Mouse (Mus musculus) macrophage (primary cell): ENCODE data around the gene Stk32c. TPM values are rescaled to one million over a fixed set of nuclear protein-coding genes. Genes with fewer than 3 reads are reported as not detected.

Experiments used
- H3K27ac ChIP-seq: fragments of 350-480 bp; formaldehyde crosslinking; 2 replicates; pipeline ENCODE4 v1.9.0; 2021
- H3K36me3 ChIP-seq: fragments of 350-480 bp; formaldehyde crosslinking; 2 replicates; pipeline ENCODE4 v1.9.0; 2021; ENCODE audit errors: inconsistent target
- H3K4me3 ChIP-seq: fragments of 350-480 bp; formaldehyde crosslinking; 2 replicates; pipeline ENCODE4 v1.9.0; 2021; ENCODE audit errors: inconsistent target
- H3K79me2 ChIP-seq: fragments of 350-480 bp; formaldehyde crosslinking; 2 replicates; pipeline ENCODE4 v1.9.0; 2021; ENCODE audit errors: inconsistent target
- WGBS: methylation state at CpG from one replicate; pipeline ENCODE4 v1.1.7; 2026; ENCODE audit warnings: inconsistent platforms; ENCODE audit not compliant: missing documents; 5-methylcytosine and 5-hydroxymethylcytosine counted together
- polyA plus RNA-seq: library from polyadenylated mRNA; stranded (reverse); fragments of 250-400 nt; gene quantifications from 3 replicates; pipeline ENCODE4 v1.2.4, GENCODE M21; 2018; ENCODE audit warnings: inconsistent platforms

The Stk32c gene
- polyA plus RNA-seq, 1 experiment from 2014 or later: 0.17 TPM

DNA sequence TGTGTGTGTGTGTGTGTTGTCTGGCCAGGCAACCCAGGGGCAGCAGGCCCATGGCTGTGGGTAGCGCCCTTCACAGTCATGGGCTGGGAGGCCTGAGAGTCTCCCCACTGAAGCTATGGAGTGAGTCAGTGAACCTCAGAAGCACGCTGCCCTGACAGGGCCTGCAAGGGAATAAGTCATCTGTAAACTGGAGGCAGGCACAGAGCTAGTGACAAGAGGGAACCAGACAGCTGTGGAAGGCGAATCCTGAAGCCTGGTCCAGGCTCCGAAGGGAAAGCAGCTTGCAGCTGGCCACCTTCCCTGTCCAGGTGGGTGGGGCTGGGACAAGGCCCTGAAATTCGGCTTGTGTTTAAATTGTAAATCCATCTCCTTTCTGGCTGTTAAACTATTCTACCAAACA is 33.0 kb upstream of the Stk32c start:
- H3K36me3 ChIP-seq: no peaks in the 10 kb centered on the region
- H3K4me3 ChIP-seq: no peak overlapping the region
- WGBS: 91% methylated on average over 4 of the region's 5 CpGs
- H3K27ac ChIP-seq: no peak overlapping the region
- H3K79me2 ChIP-seq: peaks cover 27% of the 10 kb centered on the region

DNA sequence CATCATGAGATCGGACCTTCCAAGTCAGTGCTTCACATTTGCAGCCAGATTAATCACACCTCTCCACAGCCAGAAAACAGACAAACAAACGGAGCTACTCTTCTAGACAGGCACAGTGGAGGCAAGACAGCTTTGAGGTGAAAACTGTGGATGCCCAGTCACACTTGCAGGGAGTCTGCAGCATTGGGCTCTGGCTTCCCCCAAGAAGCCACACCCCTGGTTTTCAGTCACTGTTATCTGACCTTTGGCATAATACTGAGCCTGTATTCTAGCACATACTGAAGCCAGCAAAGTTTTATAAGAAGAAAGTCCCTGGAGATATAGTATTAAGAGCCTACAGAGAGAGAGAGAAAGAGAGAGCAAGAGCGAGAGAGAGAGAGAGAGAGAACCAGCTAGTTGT is 26.3 kb upstream of the Stk32c start:
- WGBS: 80% methylated on average over 3 of the region's 3 CpGs
- Histone ChIP-seq H3K4me3 (no peak overlapping the region), H3K36me3 (no peaks in the 10 kb centered on the region), H3K27ac (no peak overlapping the region), H3K79me2 (no peaks in the 10 kb centered on the region)

DNA sequence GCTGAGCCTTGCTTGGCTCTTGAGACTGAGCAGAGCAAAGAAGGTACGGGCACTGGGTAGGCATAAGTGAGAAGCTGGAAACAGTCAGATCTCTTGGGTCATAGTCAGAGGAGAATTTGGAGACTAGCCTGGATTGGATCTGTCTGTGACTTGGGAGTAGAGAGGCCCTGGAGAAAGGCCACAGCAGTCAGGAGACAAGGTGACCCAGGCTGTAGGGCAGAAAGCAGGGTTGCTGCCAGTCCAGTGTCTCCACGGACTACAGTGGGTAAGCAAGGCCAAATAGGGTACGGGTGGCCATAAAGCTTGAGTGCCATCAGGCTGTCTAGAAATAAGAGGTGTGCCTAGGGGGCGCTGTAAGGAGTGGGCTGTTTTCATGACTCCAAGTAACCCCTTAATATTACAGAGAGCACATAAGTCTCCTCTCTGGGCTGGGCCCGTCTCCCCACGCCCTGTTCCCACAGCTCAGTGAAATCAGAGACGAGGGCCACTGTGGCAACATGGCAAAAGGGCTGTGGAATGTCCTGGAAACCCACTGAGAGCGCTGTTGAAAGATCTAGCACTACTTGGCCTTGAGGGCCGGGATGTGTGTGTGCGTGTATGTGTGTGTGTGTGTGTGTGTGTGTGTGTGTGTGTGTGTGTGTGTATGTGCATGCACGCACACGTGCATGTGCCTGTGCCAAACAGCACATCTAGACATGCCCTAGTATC is 22.7 kb upstream of the Stk32c start:
- Histone ChIP-seq H3K36me3 (no peaks in the 10 kb centered on the region), H3K79me2 (no peaks in the 10 kb centered on the region), H3K27ac (no peak overlapping the region), H3K4me3 (no peak overlapping the region)
- WGBS: 98% methylated on average over 7 of the region's 12 CpGs

DNA sequence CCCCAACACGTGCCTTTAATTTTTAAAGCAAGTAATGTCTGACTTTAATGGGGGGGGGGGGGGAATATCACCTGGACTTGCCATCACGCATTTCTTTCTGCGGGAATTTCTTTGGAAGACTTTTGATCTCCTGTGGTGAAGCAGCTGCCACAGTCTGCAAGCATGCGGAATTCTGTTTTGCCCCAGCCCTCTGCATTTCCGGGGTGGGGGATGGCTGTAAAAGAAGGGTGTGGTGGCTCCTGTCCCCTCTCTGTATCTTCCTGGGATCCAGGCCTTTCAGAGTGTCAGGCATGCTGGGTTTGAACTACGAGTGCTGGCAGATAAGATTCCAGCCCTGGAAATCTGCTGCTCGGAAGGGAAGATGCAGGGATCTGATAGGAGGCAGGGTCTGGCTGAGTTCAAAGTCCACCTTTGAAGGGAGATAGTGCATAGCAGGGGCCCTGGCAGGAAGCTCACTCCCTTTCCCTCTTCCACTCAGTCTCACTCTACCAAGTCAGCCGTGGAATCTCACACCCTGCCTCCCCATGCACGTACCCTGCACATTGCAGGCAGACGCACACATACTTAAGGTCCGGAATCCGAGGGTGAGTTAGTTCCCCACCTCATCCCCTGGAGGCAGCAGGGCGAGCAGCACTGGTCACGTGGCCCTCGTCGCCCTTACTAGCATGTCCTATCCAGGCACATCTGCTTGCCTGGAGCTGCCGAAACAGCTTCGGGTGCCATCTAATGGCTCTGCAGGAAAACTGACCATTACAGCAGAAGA is 21.5 kb upstream of the Stk32c start:
- Histone ChIP-seq H3K36me3 (no peaks in the 10 kb centered on the region), H3K4me3 (no peak overlapping the region), H3K27ac (peak overlapping the region; percentile 19; the same call in 1 of the 2 replicates), H3K79me2 (no peaks in the 10 kb centered on the region)
- WGBS: 58% methylated on average over 18 of the region's 18 CpGs

DNA sequence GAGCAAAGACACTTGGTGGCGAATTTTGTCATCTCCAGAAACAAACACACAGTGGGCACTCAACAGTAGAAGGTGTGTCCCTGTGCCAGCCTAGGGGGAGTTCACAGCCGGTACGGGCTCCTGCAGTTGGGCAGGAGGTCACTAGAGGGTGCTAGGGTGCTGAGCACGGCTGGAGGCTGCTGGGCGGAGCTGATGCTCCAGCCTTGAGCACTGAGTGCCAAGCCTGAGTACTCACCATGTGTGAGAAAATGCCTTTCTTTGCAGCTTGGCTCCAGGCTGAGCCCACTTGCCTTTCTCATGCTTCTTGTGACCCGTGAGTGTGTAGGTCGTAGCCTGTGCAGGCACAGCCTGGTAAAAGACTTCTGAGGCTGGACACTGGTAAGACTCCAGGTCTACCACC is 20.6 kb upstream of the Stk32c start:
- peak overlapping the region; percentile 19; the same call in 1 of the 2 replicates for H3K27ac ChIP-seq
- no peak overlapping the region for H3K4me3 ChIP-seq
- WGBS: 2% methylated on average over 7 of the region's 7 CpGs
- no peaks in the 10 kb centered on the region for H3K36me3 ChIP-seq
- no peaks in the 10 kb centered on the region for H3K79me2 ChIP-seq

DNA sequence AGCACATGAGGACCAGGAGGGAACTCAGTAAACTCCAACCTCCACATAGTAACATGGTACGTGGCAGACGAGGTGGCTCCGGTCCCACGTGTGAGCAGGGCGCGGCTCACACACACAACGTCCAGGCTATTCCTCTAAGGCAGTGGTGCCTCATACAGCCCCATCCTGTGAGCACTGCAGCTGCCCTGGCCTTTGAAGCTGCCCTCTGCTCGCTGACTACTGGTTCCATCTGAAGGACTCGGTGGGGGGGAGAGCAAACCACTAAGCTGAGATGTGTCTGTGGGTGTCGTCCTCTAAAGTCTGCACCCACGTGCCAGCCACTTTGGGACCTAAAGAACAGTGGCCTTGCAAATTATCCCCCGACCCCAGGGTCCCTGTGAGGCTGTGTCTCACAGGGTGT is 17.1 kb upstream of the Stk32c start:
- Histone ChIP-seq H3K79me2 (no peaks in the 10 kb centered on the region), H3K4me3 (no peak overlapping the region), H3K27ac (no peak overlapping the region), H3K36me3 (no peaks in the 10 kb centered on the region)
- 90% methylated on average over 12 of the region's 12 CpGs for WGBS

DNA sequence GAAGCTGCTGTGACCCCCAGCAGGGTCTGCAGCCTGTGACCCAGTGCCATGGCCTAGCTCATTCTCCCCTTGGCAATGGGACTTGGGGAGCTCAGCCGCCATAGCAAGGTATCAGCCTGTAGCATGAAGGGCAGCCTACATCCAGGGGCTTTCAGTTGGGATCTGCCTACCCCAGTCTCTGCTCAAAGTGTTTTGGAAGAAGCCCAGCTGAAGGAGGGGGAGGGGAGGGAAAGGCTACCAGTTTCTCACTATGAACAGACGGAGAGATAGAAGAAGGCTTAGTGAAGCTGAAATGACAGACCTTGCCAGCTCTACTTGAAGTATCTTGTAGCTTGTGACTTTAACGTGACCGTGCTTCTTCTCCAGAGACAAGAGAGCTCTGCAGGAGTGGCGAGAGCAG is 16.7 kb upstream of the Stk32c start:
- Histone ChIP-seq H3K4me3 (no peak overlapping the region), H3K36me3 (no peaks in the 10 kb centered on the region), H3K27ac (peak overlapping the region; percentile 64; the same call in 1 of the 2 replicates), H3K79me2 (no peaks in the 10 kb centered on the region)
- WGBS: 93% methylated on average over 5 of the region's 5 CpGs

DNA sequence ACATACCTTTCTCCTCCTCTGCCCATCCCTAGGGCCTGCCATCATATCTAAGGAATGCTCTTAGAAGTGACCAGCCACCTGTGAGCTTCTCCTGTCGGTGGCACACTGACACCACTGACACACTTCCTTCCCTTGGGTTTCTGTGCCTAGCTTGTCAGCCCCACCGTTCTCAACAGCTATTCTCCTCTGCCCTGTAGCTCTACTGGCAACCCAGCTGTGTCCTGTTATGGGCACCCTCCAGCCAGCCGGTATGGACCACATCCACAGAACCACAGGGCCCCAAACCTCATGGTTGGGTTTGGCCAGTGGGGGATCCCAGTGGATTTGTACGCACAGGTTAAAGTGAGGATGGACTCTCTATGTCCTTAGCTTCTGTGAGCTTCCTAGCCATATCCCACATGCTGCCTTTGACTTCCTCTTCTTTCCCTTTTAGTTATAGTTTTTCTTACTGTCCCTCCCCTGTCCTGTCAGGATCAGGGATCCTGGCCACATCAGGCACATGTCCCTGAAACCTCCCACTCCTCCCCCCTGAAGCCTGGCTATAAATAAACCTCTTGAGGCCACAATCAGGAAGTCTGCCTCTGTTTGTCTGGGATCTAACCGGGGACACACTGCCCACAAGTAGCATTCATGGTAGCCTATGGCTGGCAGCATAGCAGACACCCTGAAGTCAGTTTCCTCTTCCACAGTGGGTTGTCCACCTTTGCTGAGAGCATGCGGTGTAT is 15.5 kb upstream of the Stk32c start:
- 7% methylated on average over 5 of the region's 6 CpGs for WGBS
- H3K4me3 ChIP-seq: no peak overlapping the region
- peak overlapping the region; percentile 64 for H3K27ac ChIP-seq
- no peaks in the 10 kb centered on the region for H3K79me2 ChIP-seq
- no peaks in the 10 kb centered on the region for H3K36me3 ChIP-seq

DNA sequence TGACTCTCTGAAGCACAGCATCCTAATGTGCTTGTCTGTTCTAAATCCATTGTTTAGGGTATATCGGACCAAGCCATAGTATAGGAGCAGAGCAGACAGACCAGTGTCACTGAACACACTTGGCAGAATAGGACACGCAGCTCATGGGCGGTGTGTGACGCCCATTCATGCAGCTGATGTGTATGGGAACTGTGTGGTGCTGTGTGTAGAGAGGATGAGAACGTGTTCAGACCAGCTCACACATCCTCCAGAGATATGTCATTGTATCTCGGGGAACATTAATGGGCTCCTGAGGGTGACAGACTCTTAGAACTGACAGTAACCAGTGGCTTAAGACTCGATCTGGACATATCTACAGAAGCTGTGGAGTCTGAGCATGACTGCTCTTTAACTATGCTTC is 13.3 kb upstream of the Stk32c start:
- Histone ChIP-seq H3K27ac (peak overlapping the region; percentile 5; the same call in 1 of the 2 replicates), H3K79me2 (no peaks in the 10 kb centered on the region), H3K4me3 (no peak overlapping the region), H3K36me3 (no peaks in the 10 kb centered on the region)
- WGBS: 96% methylated on average over 7 of the region's 7 CpGs

DNA sequence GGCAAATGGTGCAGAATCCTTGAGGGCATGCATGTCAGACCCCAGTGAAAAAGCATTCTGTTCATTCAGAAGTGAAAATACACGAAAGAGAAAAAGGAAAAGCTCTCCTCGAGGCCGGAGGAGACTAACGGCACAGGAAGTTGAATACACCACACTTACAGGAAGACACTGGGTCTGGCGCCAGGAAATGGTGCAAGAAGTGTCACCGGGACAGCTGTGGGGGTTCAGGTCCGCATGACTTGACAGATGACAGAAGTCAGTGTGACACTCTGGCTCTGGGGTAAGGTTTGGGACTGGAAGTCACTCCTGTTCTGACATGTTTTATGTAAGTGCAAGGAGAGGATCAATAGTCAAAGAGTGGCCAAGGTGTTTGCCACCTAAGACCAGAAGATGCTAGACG is 11.6 kb upstream of the Stk32c start:
- 7% methylated on average over 8 of the region's 8 CpGs for WGBS
- Histone ChIP-seq H3K36me3 (no peaks in the 10 kb centered on the region), H3K4me3 (no peak overlapping the region), H3K27ac (peak overlapping the region; percentile 95), H3K79me2 (no peaks in the 10 kb centered on the region)

DNA sequence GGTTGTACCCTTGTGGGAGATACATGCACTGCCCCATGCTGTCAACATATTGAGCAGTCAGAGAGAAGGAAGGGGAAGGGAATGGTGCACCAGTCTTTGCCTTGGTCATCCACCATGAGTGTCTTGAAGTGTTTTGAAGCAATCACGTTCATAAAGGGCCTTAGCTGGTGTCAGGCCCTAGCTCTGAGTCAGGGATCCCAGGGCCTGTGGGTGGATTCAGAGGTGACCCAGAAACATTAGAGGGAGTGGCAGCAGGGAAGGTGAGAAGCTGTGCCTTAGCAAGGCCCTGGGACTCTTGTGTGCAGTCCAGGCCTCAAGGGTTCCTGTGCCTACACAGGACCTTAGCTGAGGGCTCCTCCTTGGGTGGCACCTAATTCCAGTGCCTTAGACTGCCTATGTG is 11.0 kb upstream of the Stk32c start:
- Histone ChIP-seq H3K4me3 (no peak overlapping the region), H3K27ac (peak overlapping the region; percentile 95)
- WGBS: 100% methylated on average over 1 of the region's 1 CpGs

DNA sequence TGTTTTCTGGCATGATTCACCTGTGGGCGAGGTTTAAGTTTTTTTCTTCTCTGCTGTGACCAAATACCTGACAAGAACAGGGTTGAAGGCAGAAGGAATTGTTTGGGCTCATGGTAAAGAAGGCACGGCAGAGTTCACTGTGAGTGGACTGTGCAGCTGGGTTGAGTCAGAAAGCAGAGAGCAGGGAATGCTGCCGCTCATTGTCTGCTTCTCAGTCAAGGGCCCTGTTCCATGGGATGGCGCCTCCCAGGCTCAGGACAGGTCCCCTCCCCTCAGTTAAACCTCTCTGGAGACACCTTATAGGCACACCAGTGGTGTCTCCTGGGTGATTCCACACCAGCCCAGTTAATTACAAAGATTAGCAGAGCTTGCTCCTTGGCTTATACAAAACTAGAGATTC is 9.2 kb upstream of the Stk32c start:
- Histone ChIP-seq H3K36me3 (no peaks in the 10 kb centered on the region), H3K4me3 (no peak overlapping the region), H3K79me2 (no peaks in the 10 kb centered on the region), H3K27ac (peak overlapping the region; percentile 95)
- WGBS: 94% methylated on average over 4 of the region's 4 CpGs

More for the DNA sequence above, 11.0 kb upstream of the Stk32c start:
- H3K36me3 ChIP-seq: no peaks in the 10 kb centered on the region
- no peaks in the 10 kb centered on the region for H3K79me2 ChIP-seq

DNA sequence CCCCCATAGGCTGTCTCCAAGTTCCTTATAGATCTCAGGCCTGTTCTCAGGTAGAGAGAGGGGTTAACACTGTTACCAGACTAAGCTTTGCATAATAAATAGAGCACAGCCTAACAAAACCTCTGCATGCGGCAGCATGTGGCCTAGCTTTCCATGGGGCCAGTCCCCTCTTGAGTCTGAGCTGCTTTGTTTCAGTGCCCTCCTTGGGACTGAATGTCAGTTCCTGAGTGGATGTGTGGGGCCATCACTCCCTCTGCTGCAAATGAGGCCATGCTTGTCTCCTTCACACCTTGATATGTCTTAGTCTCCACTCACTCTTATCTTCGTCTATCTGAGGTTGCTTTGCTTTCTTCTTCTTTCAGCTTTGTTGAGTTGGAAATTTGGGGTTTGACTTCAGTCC is 8.7 kb upstream of the Stk32c start:
- WGBS: 100% methylated on average over 2 of the region's 2 CpGs
- H3K36me3 ChIP-seq: no peaks in the 10 kb centered on the region
- no peaks in the 10 kb centered on the region for H3K79me2 ChIP-seq
- H3K4me3 ChIP-seq: no peak overlapping the region
- peak overlapping the region; percentile 95 for H3K27ac ChIP-seq

DNA sequence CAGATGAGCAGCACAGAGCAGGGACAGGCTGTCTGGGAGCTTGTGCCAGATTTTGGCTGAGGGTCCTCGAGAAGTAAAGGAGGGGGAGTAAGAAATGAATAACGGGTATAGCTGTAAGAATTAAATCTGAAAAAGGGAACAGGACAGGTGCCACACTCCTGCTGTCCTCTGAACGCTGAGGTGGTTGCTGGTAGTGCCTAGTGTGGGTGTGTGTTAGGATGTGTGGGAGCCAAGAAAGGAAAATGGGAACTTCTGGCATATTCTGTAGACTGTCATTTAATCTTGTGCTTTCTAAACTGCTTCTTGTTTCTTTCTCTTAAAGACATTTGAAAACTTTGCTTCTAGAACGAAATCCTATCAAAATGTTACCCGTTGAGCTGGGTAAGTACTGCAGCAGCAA is 8.0 kb upstream of the Stk32c start:
- Histone ChIP-seq H3K27ac (peak overlapping the region; percentile 95), H3K79me2 (no peaks in the 10 kb centered on the region), H3K4me3 (no peak overlapping the region), H3K36me3 (no peaks in the 10 kb centered on the region)
- 86% methylated on average over 3 of the region's 5 CpGs for WGBS

DNA sequence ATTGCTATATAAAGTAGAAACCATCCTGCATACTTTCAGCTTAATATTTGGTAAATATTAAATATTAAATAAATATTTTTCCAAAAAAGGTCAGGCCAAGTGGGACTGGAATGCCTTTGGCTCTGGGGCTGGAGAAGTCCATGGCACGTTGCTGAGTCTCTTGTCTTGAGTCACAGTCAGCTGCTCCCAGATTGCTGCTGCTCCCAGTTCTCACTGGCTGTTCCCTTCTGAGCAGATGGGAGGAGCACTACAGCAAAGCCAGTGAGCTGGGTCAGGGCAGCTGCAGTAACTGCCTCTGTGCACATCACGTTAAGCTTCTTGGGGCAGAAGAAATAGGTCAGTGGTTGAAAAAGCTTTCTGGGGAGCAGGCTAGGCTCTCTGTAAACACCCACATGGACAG is 7.2 kb upstream of the Stk32c start:
- H3K79me2 ChIP-seq: no peaks in the 10 kb centered on the region
- H3K4me3 ChIP-seq: no peak overlapping the region
- no peaks in the 10 kb centered on the region for H3K36me3 ChIP-seq
- peak overlapping the region; percentile 95 for H3K27ac ChIP-seq
- WGBS: 21% methylated on average over 2 of the region's 2 CpGs
